In genomic region chr11:118445843-118446242, GRCm38 (mm10) we compare ENCODE assay signal across 8 mouse cellular contexts. TPM values are rescaled to one million over a fixed set of nuclear protein-coding genes. Genes with fewer than 3 reads are reported as not detected.
A peak's percentile ranks its signal among the peaks of the same experiment; 100 is the strongest.
DNase-seq lines count a peak whose midpoint lies in the region; ATAC-seq and TF ChIP-seq lines count a peak whose summit lies in the region.

No protein-coding gene starts in this region.

- peaks cover 4% of the 10 kb centered on the region; the same call in 1 of the 2 replicates for H3K27me3 ChIP-seq in forebrain, embryonic 13.5 days
- H3K27me3 ChIP-seq in hindbrain, postnatal 0 days (ENCODE audit: insufficient read depth, low read length), result no peaks in the 10 kb centered on the region
- no peaks in the 10 kb centered on the region for H3K27me3 ChIP-seq in limb, embryonic 11.5 days (ENCODE audit: control insufficient read depth, insufficient read depth, low read length)
- H3K27me3 ChIP-seq in midbrain, embryonic 14.5 days (ENCODE audit: control insufficient read depth, insufficient read depth, low read length), result no peaks in the 10 kb centered on the region

- H3K9ac ChIP-seq in forebrain, embryonic 13.5 days, result no peak overlapping the region
- H3K9ac ChIP-seq in hindbrain, postnatal 0 days (replicated peaks; ENCODE audit: low read length), result no peak overlapping the region
- no peak overlapping the region for H3K9ac ChIP-seq in limb, embryonic 11.5 days (ENCODE audit: low read length)
- H3K9ac ChIP-seq in midbrain, embryonic 14.5 days (replicated peaks; ENCODE audit: low read length), result no peak overlapping the region

- peak; percentile 99 for TF ChIP-seq CTCF in hindbrain, postnatal 0 days (IDR thresholded peaks at IDR 0.05; ENCODE audit: low read depth)

- ATAC-seq in forebrain, embryonic 13.5 days, result peak; percentile 87
- peak; percentile 84 for ATAC-seq in hindbrain, postnatal 0 days
- ATAC-seq in limb, embryonic 11.5 days (ENCODE audit: insufficient number of reproducible peaks, low FRiP score, low TSS enrichment, low read depth), result no peak; the same call in 1 of the 2 replicates
- ATAC-seq in midbrain, embryonic 14.5 days (ENCODE audit: low FRiP score, low TSS enrichment), result peak; percentile 60; the same call in 1 of the 2 replicates

- no peaks in the 10 kb centered on the region for H3K36me3 ChIP-seq in forebrain, embryonic 13.5 days (ENCODE audit: poor library complexity, severe bottlenecking)
- H3K36me3 ChIP-seq in hindbrain, postnatal 0 days (ENCODE audit: insufficient read depth, low read length), result no peaks in the 10 kb centered on the region
- no peaks in the 10 kb centered on the region for H3K36me3 ChIP-seq in limb, embryonic 11.5 days (ENCODE audit: control insufficient read depth, insufficient read depth, low read length)
- no peaks in the 10 kb centered on the region for H3K36me3 ChIP-seq in midbrain, embryonic 14.5 days (ENCODE audit: control insufficient read depth, insufficient read depth, low read length)

- whole genome bisulfite sequencing in forebrain, embryonic 13.5 days, result 14% methylated on average over 3 of the region's 3 CpGs
- 10% methylated on average over 3 of the region's 3 CpGs for WGBS in hindbrain, postnatal 0 days
- 11% methylated on average over 3 of the region's 3 CpGs for WGBS in limb, embryonic 11.5 days
- 13% methylated on average over 3 of the region's 3 CpGs for WGBS in midbrain, embryonic 14.5 days

- H3K4me3 ChIP-seq in forebrain, embryonic 13.5 days, result no peak overlapping the region
- H3K4me3 ChIP-seq in hindbrain, postnatal 0 days (ENCODE audit: low read length), result no peak overlapping the region
- no peak overlapping the region for H3K4me3 ChIP-seq in limb, embryonic 11.5 days (ENCODE audit: low read depth, low read length)
- no peak overlapping the region for H3K4me3 ChIP-seq in midbrain, embryonic 14.5 days (replicated peaks; ENCODE audit: low read depth, low read length)

- no peaks in the 10 kb centered on the region for H3K9me3 ChIP-seq in forebrain, embryonic 13.5 days (replicated peaks)
- H3K9me3 ChIP-seq in hindbrain, postnatal 0 days (ENCODE audit: low read length), result no peaks in the 10 kb centered on the region
- H3K9me3 ChIP-seq in limb, embryonic 11.5 days (ENCODE audit: control insufficient read depth, low read length), result no peaks in the 10 kb centered on the region
- no peaks in the 10 kb centered on the region for H3K9me3 ChIP-seq in midbrain, embryonic 14.5 days (ENCODE audit: control insufficient read depth, low read length)

- no peak overlapping the region for H3K4me2 ChIP-seq in forebrain, embryonic 13.5 days
- no peak overlapping the region for H3K4me2 ChIP-seq in hindbrain, postnatal 0 days (ENCODE audit: low read depth, low read length)
- H3K4me2 ChIP-seq in limb, embryonic 11.5 days (ENCODE audit: low read depth, severe bottlenecking), result no peak overlapping the region
- no peak overlapping the region for H3K4me2 ChIP-seq in midbrain, embryonic 14.5 days (ENCODE audit: low read length)

- no peaks in the 10 kb centered on the region for H3K4me1 ChIP-seq in forebrain, embryonic 13.5 days
- no peaks in the 10 kb centered on the region for H3K4me1 ChIP-seq in hindbrain, postnatal 0 days (ENCODE audit: insufficient read depth, low read length)
- H3K4me1 ChIP-seq in limb, embryonic 11.5 days (ENCODE audit: control insufficient read depth, insufficient read depth, low read length), result 0 out of 2 replicates have a peak, but pooled peaks cover 7% of the 10 kb centered on the region
- H3K4me1 ChIP-seq in midbrain, embryonic 14.5 days (ENCODE audit: control insufficient read depth, insufficient read depth, low read length), result no peaks in the 10 kb centered on the region

- DNase-seq in urinary bladder, postnatal 14 days (ENCODE audit: low spot score), result peak; percentile 70
- DNase-seq in urinary bladder, postnatal 4 days (ENCODE audit: low spot score in 2 of 2), result no peak
- peak; percentile 51 for DNase-seq in cerebellum, adult 11 months
- DNase-seq in hindbrain, postnatal 0 days (ENCODE audit: low spot score), result peak; percentile 88
- peak; percentile 88 for DNase-seq in limb, embryonic 11.5 days (ENCODE audit: low spot score)
- peak; percentile 91 for DNase-seq in midbrain, embryonic 14.5 days
- DNase-seq in spleen, postnatal 10 days (ENCODE audit: low spot score in 2 of 2), result peak; percentile 47 to 70

- H3K27ac ChIP-seq in forebrain, embryonic 13.5 days, result no peak overlapping the region
- H3K27ac ChIP-seq in hindbrain, postnatal 0 days, result no peak overlapping the region
- no peak overlapping the region for H3K27ac ChIP-seq in limb, embryonic 11.5 days (replicated peaks; ENCODE audit: low read depth, low read length)
- no peak overlapping the region for H3K27ac ChIP-seq in midbrain, embryonic 14.5 days (replicated peaks; ENCODE audit: low read depth, low read length)

RNA-seq across cellular contexts. Expression of gene C1qtnf1, which starts 17.8 kb away (rescaled TPM):
- 1.6 and 2.0 TPM in 2 replicates for polyA plus RNA-seq in forebrain, embryonic 13.5 days (2015; fragmentation: Nextera tagmentation; extraction: Ambion mirVana)
- total RNA-seq in hindbrain, postnatal 0 days (2014; rRNA removed), result 5.4 TPM in 2 replicates
- 3.5 and 4.3 TPM in 2 replicates for polyA plus RNA-seq in hindbrain, postnatal 0 days (2015; fragmentation: Nextera tagmentation; extraction: Ambion mirVana)
- 3.5 and 4.2 TPM in 2 replicates for polyA plus RNA-seq in limb, embryonic 11.5 days (2014; fragmentation: Nextera tagmentation; extraction: Ambion mirVana)
- 1.4 and 3.8 TPM in 2 replicates for polyA plus RNA-seq in midbrain, embryonic 14.5 days (2014; fragmentation: Nextera tagmentation; extraction: Ambion mirVana)

RNA-seq across cellular contexts. Expression of gene Cant1, which starts 27.0 kb away (rescaled TPM):
- polyA plus RNA-seq in forebrain, embryonic 13.5 days (2015; fragmentation: Nextera tagmentation; extraction: Ambion mirVana), result 20.2 and 20.3 TPM in 2 replicates
- 47.9 and 51.7 TPM in 2 replicates for total RNA-seq in hindbrain, postnatal 0 days (2014; rRNA removed)
- polyA plus RNA-seq in hindbrain, postnatal 0 days (2015; fragmentation: Nextera tagmentation; extraction: Ambion mirVana), result 24.7 and 25.8 TPM in 2 replicates
- 23.9 and 27.1 TPM in 2 replicates for polyA plus RNA-seq in limb, embryonic 11.5 days (2014; fragmentation: Nextera tagmentation; extraction: Ambion mirVana)
- 24.9 and 27.5 TPM in 2 replicates for polyA plus RNA-seq in midbrain, embryonic 14.5 days (2014; fragmentation: Nextera tagmentation; extraction: Ambion mirVana)

RNA-seq across cellular contexts. Expression of gene Engase, which starts 30.8 kb away (rescaled TPM):
- 4.5 and 5.6 TPM in 2 replicates for polyA plus RNA-seq in forebrain, embryonic 13.5 days (2015; fragmentation: Nextera tagmentation; extraction: Ambion mirVana)
- total RNA-seq in hindbrain, postnatal 0 days (2014; rRNA removed), result 9.0 and 20.7 TPM in 2 replicates
- 6.5 and 7.0 TPM in 2 replicates for polyA plus RNA-seq in hindbrain, postnatal 0 days (2015; fragmentation: Nextera tagmentation; extraction: Ambion mirVana)
- polyA plus RNA-seq in limb, embryonic 11.5 days (2014; fragmentation: Nextera tagmentation; extraction: Ambion mirVana), result 4.8 and 8.5 TPM in 2 replicates
- polyA plus RNA-seq in midbrain, embryonic 14.5 days (2014; fragmentation: Nextera tagmentation; extraction: Ambion mirVana), result 2.6 and 4.2 TPM in 2 replicates

RNA-seq across cellular contexts. Expression of gene Lgals3bp, which starts 44.0 kb away (rescaled TPM):
- polyA plus RNA-seq in forebrain, embryonic 13.5 days (2015; fragmentation: Nextera tagmentation; extraction: Ambion mirVana), result 1.1 and 1.3 TPM in 2 replicates
- total RNA-seq in hindbrain, postnatal 0 days (2014; rRNA removed), result 25.5 and 30.6 TPM in 2 replicates
- polyA plus RNA-seq in hindbrain, postnatal 0 days (2015; fragmentation: Nextera tagmentation; extraction: Ambion mirVana), result 15.4 and 18.5 TPM in 2 replicates
- polyA plus RNA-seq in limb, embryonic 11.5 days (2014; fragmentation: Nextera tagmentation; extraction: Ambion mirVana), result 3.6 and 4.1 TPM in 2 replicates
- polyA plus RNA-seq in midbrain, embryonic 14.5 days (2014; fragmentation: Nextera tagmentation; extraction: Ambion mirVana), result 1.8 and 5.5 TPM in 2 replicates

Comparison
In these comparisons a context has a peak if more than half of its experiments do, and no peak if none do; other contexts are left out.
1. DNase-seq: peak in urinary bladder, postnatal 14 days (single experiment), cerebellum, adult 11 months (single experiment), hindbrain, postnatal 0 days (single experiment), limb, embryonic 11.5 days (single experiment), midbrain, embryonic 14.5 days (single experiment) and spleen, postnatal 10 days (2 of 2); none in urinary bladder, postnatal 4 days (0 of 2).